Mouse (Mus musculus) central nervous system, embryonic 18 days (tissue): ENCODE data around the gene Sco1. TPM values are rescaled to one million over a fixed set of nuclear protein-coding genes. Genes with fewer than 3 reads are reported as not detected.

ENCODE experiments used
- polyA plus RNA-seq: library from polyadenylated mRNA; depleted of rRNA; stranded (reverse); fragments of >200 nt; gene quantifications from 2 replicates; pipeline ENCODE4 v1.2.3, GENCODE M21; 2012; rRNA removed

Gene Sco1
- 5.8 and 7.0 TPM in 2 replicates for polyA plus RNA-seq

DNA sequence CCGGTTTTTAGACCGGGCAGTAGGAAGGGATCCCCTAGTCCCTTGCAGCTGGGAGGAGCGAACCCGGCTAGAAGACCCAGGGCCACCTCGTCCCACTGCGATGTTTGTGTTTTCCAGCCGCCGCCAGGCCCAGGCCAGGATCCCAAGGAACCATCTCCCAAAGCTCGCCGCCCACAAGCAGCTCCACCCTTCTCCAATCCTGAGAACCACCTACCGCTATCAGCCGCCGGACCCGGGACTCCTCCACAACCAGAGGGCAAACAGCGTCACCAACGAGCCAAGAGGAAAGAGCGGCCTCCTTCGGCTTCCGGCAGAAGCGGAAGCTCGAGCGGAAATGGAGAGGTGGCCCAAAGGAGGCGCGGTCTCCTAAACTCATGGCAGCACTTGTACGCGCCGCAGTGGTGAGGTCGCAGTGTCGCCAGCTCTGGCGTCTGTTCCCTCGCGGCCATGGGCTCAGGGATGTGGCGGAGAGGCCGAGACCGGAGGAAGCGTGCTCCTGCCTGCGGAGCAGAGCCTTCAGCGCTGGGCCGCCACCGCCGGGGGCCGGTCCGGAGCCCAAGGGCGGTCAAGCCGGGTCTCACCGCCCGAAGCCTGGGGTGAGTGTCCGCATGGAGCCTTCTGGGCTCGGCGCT lies at the start of gene Sco1, which contains the start of gene Adprm:
Sco1 (plus strand) TSS at position 350 of the 632 bp plus-strand sequence.
Adprm (minus strand) TSS at position 274 of the 632 bp plus-strand sequence.

DNA sequence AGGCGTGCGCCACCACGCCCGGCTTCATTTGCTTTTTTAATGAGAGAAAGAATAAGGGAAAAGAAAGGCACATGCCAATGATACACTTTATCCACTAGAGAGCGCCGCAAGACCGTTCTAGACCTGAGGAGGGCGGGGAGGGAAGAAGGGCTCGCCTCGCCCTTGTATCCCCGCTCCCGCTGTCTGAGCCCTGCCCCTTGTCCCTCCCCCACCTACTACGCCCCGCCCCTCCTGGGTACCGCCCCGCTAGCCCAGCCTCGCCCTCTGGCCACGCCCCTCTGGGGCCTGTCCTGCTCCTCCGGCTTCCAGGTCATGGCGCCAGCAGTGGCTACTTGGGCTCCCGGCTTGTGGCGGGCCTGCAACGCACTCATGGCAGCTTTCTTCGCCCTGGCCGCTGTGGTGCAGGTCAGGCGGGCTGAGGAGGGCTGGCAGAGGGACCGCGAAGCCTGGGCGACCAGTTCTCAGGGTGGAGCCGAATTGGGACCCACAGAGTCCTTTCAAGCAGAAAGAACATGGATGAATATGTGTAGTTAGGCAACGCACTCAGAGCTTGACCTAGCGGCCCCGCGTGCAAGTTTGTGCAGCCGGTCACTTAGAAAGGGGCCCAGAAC lies 27.5 kb upstream of the Sco1 start, which contains the start of gene Tmem220:
Tmem220 (plus strand) TSS at position 288 of the 611 bp plus-strand sequence.

GRCm38 (mm10) chr11:67078000-67078399 lies 25.5 kb downstream of the Sco1 start, which contains the start of gene Myh3:
Gene Myh3 (plus strand): TSS chr11:67078300.

Other genes with a start within 250 kb of the Sco1 start
- gene Pirt, start 140.7 kb upstream of the Sco1 start, polyA plus RNA-seq = 0.25 and 3.2 TPM in 2 replicates
- 0.31 TPM in 1 of 2 replicates, not detected in the other for gene Tmem238l, start 96.0 kb upstream of the Sco1 start, polyA plus RNA-seq
- gene Tmem220, start 27.5 kb upstream of the Sco1 start, polyA plus RNA-seq = 0.40 and 0.43 TPM in 2 replicates
- gene Adprm, start 76 bp upstream of the Sco1 start, polyA plus RNA-seq = 30.9 and 31.7 TPM in 2 replicates
- gene Myh3, start 25.6 kb downstream of the Sco1 start, polyA plus RNA-seq = 0.19 and 12.5 TPM in 2 replicates
- gene Myh2, start 118.4 kb downstream of the Sco1 start, polyA plus RNA-seq = 0.12 and 0.37 TPM in 2 replicates
- 0.05 and 0.21 TPM in 2 replicates for gene Myh1, start 147.4 kb downstream of the Sco1 start, polyA plus RNA-seq
- gene Myh4, start 185.4 kb downstream of the Sco1 start, polyA plus RNA-seq = 0.04 and 0.05 TPM in 2 replicates
- gene Myh8, start 224.5 kb downstream of the Sco1 start, polyA plus RNA-seq = 0.27 and 17.8 TPM in 2 replicates